Mouse (Mus musculus) G1E (cell line): ENCODE measurements at regions not wholly inside any gene's neighbourhood (a gene's known extent, or its start where the extent isn't known, plus 50 kb on each side); places are given as distances from the start of the nearest gene placed in this dataset.
A peak's percentile ranks its signal among the peaks of the same experiment; 100 is the strongest.
"Not testable (repeated sequence)": the region's sequence is repeated elsewhere in the genome, so short reads cannot be mapped to it uniquely, and the experiment has no call there.

ENCODE experiments used
- ATAC-seq: 2 replicates; pipeline ENCODE4 v1.8.0; 2016; ENCODE audit warnings: mild to moderate bottlenecking; ENCODE audit not compliant: insufficient number of reproducible peaks, poor library complexity, low FRiP score, severe bottlenecking; ENCODE audit errors: extremely low read depth
- DNase-seq: peaks from one replicate; pipeline ENCODE4 v3.0.0; 2012; ENCODE audit warnings: low spot score
- H3K27me3 ChIP-seq: 2 replicates; pipeline ENCODE4 v1.6.1; 2012; ENCODE audit warnings: mild to moderate bottlenecking, low read length, inconsistent platforms; ENCODE audit not compliant: insufficient read depth
- H3K36me3 ChIP-seq: replicated peaks from 2 replicates; pipeline ENCODE3; 2012; ENCODE audit warnings: mild to moderate bottlenecking, inconsistent platforms
- H3K4me1 ChIP-seq: 2 replicates; pipeline ENCODE4 v1.6.1; 2012; ENCODE audit warnings: low read depth, low read length, inconsistent platforms, mixed read lengths; ENCODE audit not compliant: insufficient read depth
- H3K4me3 ChIP-seq: 2 replicates; pipeline ENCODE4 v1.5.1; 2012; ENCODE audit warnings: low read depth, mild to moderate bottlenecking, inconsistent platforms, low read length, moderate library complexity, mixed read lengths
- H3K9me3 ChIP-seq: replicated peaks from 2 replicates; pipeline ENCODE4 v1.6.1; 2012; ENCODE audit warnings: inconsistent platforms
- CTCF ChIP-seq: IDR thresholded peaks from 2 replicates; pipeline ENCODE4 v1.5.1; 2012; ENCODE audit warnings: low read depth, low read length, inconsistent platforms, mixed read lengths
- GATA1 ChIP-seq: IDR thresholded peaks from 2 replicates; pipeline ENCODE4 v1.6.1; 2012; ENCODE audit warnings: borderline replicate concordance, low read length, inconsistent platforms, mixed read lengths
- GATA2 ChIP-seq: IDR thresholded peaks from 2 replicates; pipeline ENCODE4 v1.6.1; 2012; ENCODE audit warnings: low read depth, low read length, inconsistent platforms, borderline replicate concordance
- POLR2AphosphoS5 ChIP-seq: IDR thresholded peaks from 2 replicates; pipeline ENCODE4 v1.6.1; 2012; ENCODE audit warnings: low read depth, low read length, inconsistent platforms; ENCODE audit not compliant: insufficient replicate concordance
- TAL1 ChIP-seq: conservative IDR thresholded peaks from 2 replicates; pipeline ENCODE4 v1.6.1; 2012; ENCODE audit warnings: low read depth, low read length, inconsistent platforms, mixed read lengths

GRCm38 (mm10) chr19:35126594-35127051 lies 204.5 kb downstream of the Kif20b start:
- H3K4me3 ChIP-seq: peak overlapping the region; percentile 56; the same call in 1 of the 2 replicates
- ATAC-seq: no peak; the same call in 1 of the 2 replicates

DNA sequence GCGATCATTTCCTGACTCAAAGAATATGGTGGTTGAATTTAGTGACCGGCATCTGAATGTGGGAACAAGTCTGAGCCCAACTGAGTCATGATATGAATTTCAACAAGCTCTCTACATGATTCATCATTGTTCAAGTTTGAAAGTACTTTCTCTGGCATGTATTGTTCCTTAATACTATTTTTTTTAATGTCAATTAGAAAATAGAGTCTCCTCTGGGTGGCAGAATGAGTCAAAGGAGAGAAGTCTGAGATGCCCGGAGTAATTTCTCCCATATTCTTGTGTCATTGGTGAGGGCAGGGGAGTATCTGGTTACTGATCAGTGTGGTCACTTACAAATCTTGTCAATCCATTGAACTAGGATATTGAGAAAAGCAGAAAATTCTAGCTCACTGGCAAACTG lies 205.9 kb downstream of the Kif20b start:
- no peak for TF ChIP-seq CTCF
- no peak for TF ChIP-seq TAL1
- TF ChIP-seq GATA2: no peak
- no peak for TF ChIP-seq GATA1
- Histone ChIP-seq H3K4me1 (peaks cover 63% of the 10 kb centered on the region), H3K27me3 (no peaks in the 10 kb centered on the region), H3K9me3 (no peaks in the 10 kb centered on the region), H3K36me3 (no peaks in the 10 kb centered on the region), H3K4me3 (no peak overlapping the region)
- DNase-seq: no peak
- ATAC-seq: no peak

More at GRCm38 (mm10) chr19:35126594-35127051, 204.5 kb downstream of the Kif20b start:
- Histone ChIP-seq H3K27me3 (no peaks in the 10 kb centered on the region), H3K4me1 (peaks cover 67% of the 10 kb centered on the region), H3K36me3 (no peaks in the 10 kb centered on the region), H3K9me3 (no peaks in the 10 kb centered on the region)
- TF ChIP-seq GATA1 (no peak), GATA2 (no peak), TAL1 (no peak), POLR2AphosphoS5 (no peak), CTCF (no peak)
- DNase-seq: no peak

- DNase-seq (no peak), ATAC-seq (no peak)
- H3K9me3 ChIP-seq: no peaks in the 10 kb centered on the region
- H3K36me3 ChIP-seq: no peaks in the 10 kb centered on the region
- TF ChIP-seq CTCF (no peak), POLR2AphosphoS5 (no peak), GATA2 (no peak), TAL1 (no peak), GATA1 (no peak)
- no peaks in the 10 kb centered on the region for H3K27me3 ChIP-seq
- H3K4me3 ChIP-seq: no peak overlapping the region
- peaks cover 23% of the 10 kb centered on the region for H3K4me1 ChIP-seq
Observed at GRCm38 (mm10) chr19:35143131-35143530, 221.0 kb downstream of the Kif20b start.

DNA sequence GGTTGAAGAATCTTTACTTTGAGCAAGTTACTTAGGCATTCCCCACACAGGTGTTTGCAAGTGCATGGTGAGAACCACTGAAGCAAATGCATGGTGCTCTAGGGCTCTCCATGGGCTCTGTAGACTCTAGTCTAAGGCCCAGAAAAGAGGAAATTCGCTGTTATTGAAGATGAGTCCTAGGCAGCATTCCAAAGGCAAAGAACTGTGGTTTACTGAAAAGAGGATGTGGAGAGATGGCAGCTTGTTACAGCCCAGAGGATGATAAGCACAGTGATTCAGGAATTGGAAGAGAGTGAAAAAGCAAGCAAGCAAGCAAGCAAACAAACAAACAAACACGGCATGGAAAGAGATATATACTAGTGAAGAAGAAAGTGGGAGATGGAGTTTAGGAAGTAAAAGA lies 221.6 kb downstream of the Kif20b start:
- TF ChIP-seq TAL1: no peak
- no peak for TF ChIP-seq GATA2
- no peak for TF ChIP-seq POLR2AphosphoS5
- no peak for TF ChIP-seq GATA1
- TF ChIP-seq CTCF: no peak
- DNase-seq: no peak
- peaks cover 28% of the 10 kb centered on the region for H3K4me1 ChIP-seq
- no peaks in the 10 kb centered on the region for H3K9me3 ChIP-seq
- no peak overlapping the region for H3K4me3 ChIP-seq
- H3K27me3 ChIP-seq: no peaks in the 10 kb centered on the region
- no peak for ATAC-seq
- no peaks in the 10 kb centered on the region for H3K36me3 ChIP-seq

DNA sequence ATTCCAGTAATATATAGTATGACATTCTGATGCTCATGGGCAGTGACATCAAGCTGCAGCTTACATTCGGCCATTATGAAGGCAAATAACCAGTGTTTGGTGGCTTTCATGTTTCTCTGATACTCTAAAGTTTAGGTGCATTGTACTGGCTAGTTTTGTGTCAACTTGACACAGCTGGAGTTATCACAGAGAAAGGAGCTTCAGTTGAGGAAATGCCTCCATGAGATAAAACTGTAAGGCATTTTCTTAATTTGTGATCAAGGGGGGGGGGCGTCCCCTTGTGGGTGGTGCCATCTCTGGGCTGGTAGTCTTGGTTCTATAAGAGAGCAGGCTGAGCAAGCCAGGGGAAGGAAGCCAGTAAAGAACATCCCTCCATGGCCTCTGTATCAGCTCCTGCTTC lies 227.3 kb downstream of the Kif20b start:
- DNase-seq, ATAC-seq, H3K4me3 ChIP-seq, H3K9me3 ChIP-seq, H3K27me3 ChIP-seq, H3K36me3 ChIP-seq: not testable (repeated sequence)
- H3K4me1 ChIP-seq: peaks cover 54% of the 10 kb centered on the region

- H3K4me3 ChIP-seq: peak overlapping the region; percentile 37; the same call in 1 of the 2 replicates
- H3K9me3 ChIP-seq: no peaks in the 10 kb centered on the region
- peaks cover 62% of the 10 kb centered on the region for H3K4me1 ChIP-seq
- DNase-seq: no peak
- ATAC-seq: no peak
- no peaks in the 10 kb centered on the region for H3K27me3 ChIP-seq
- TF ChIP-seq CTCF (no peak), GATA1 (no peak), GATA2 (no peak), POLR2AphosphoS5 (no peak), TAL1 (no peak)
- H3K36me3 ChIP-seq: no peaks in the 10 kb centered on the region
Observed at GRCm38 (mm10) chr19:35150780-35151725, 228.9 kb downstream of the Kif20b start.

DNA sequence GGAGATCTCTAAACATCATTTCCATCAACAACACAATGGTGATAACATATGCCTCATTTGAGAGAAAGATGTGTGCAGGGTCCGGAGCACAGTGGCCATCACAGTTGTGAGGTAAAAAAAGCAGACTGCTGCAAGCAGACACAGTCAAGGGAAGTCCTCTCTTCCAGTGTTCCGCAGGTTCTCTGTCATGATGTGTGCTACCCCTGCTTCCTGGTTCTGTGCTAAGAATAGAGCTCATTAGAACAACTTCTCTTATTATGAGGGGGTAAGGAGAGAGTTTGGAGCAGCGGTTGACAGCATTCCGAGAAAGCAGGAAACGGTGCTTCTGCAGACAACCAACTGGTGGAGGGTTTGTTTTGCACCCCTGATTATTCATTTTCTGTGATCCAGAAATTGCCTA lies 229.7 kb downstream of the Kif20b start:
- Histone ChIP-seq H3K4me1 (peaks cover 62% of the 10 kb centered on the region), H3K36me3 (peaks cover 3% of the 10 kb centered on the region), H3K9me3 (no peaks in the 10 kb centered on the region; the same call in 1 of the 2 replicates), H3K27me3 (no peaks in the 10 kb centered on the region), H3K4me3 (peak overlapping the region; percentile 37; the same call in 1 of the 2 replicates)
- ATAC-seq: peak; percentile 68
- peak; percentile 53 for DNase-seq
- no peak for TF ChIP-seq POLR2AphosphoS5
- TF ChIP-seq GATA1: no peak
- TF ChIP-seq TAL1: no peak
- TF ChIP-seq CTCF: no peak
- TF ChIP-seq GATA2: no peak
